Comparison of ENCODE assay signal across 1 mouse cellular context in the genomic region with DNA sequence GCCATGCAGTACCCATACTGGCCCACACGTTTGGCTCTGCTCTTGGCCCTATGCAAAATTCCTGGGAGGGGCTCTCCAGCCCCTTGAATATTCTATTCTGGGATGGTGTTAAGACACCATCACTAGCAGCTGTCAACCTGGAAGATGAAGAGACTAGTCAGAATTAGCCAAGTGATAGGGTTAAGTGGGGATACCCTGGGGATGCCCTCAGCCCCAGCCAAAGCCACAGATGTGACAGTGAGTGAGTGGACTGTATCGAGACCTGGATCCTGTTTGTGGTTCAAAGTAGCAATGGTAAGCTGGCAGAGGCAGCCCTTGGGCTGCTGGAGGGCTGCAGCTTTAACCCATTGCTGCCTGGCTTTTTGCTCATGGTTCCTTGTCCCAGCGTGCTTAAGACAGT.
A peak's percentile ranks its signal among the peaks of the same experiment; 100 is the strongest.
TF ChIP-seq lines count a peak whose summit lies in the region.

No protein-coding gene starts in this region.

TF ChIP-seq in CH12.LX, 34 proteins besides CTCF, POLR2A, EP300 and RAD21:
- TF ChIP-seq IRF4 (IDR thresholded peaks at IDR 0.05; ENCODE audit: low read depth, low read length) (peak; percentile 61; the same call in 1 of the 2 replicates), KAT2A (IDR thresholded peaks at IDR 0.05; ENCODE audit: insufficient replicate concordance, low read length) (no peak), SIN3A (IDR thresholded peaks at IDR 0.05; ENCODE audit: low read length) (no peak), ETS1 (conservative IDR thresholded peaks at IDR 0.05; ENCODE audit: low read depth, low read length) (peak; percentile 82), MEF2A (IDR thresholded peaks at IDR 0.05; ENCODE audit: borderline replicate concordance, low read depth, low read length) (peak; percentile 81; the same call in 1 of the 2 replicates), TCF12 (IDR thresholded peaks at IDR 0.05; ENCODE audit: low read depth, low read length) (peak; percentile 56; the same call in 1 of the 2 replicates), BHLHE40 (IDR thresholded peaks at IDR 0.05; ENCODE audit: low read depth, low read length) (peak; percentile 57)
